Mouse (Mus musculus) neural tube, embryonic 14.5 days (tissue): ENCODE measurements at regions not wholly inside any gene's neighbourhood (a gene's known extent, or its start where the extent isn't known, plus 50 kb on each side); places are given as distances from the start of the nearest gene placed in this dataset.
"Not testable (repeated sequence)": the region's sequence is repeated elsewhere in the genome, so short reads cannot be mapped to it uniquely, and the experiment has no call there.

Experiments
- ATAC-seq: fragments of 200-750 bp; cut with Nextera tagmentation; 2 replicates; pipeline ENCODE4 v1.8.0; 2017; ENCODE audit warnings: low read depth, mild to moderate bottlenecking, moderate TSS enrichment, moderate library complexity
- H3K27ac ChIP-seq: fragments of 300-500 bp; sonication (generic); 2 replicates; pipeline ENCODE4 v1.5.1; 2014; ENCODE audit warnings: low read depth, mild to moderate bottlenecking, control low read depth, low read length, moderate library complexity, mixed read lengths
- H3K27me3 ChIP-seq: fragments of 300-500 bp; sonication (generic); 2 replicates; pipeline ENCODE4 v1.6.1; 2014; ENCODE audit warnings: low read length; ENCODE audit not compliant: control insufficient read depth, insufficient read depth
- H3K36me3 ChIP-seq: fragments of 300-500 bp; sonication (generic); 2 replicates; pipeline ENCODE4 v1.6.1; 2014; ENCODE audit warnings: low read length, mixed read lengths; ENCODE audit not compliant: control insufficient read depth, insufficient read depth
- H3K4me1 ChIP-seq: fragments of 300-500 bp; sonication (generic); 2 replicates; pipeline ENCODE4 v1.6.1; 2014; ENCODE audit warnings: low read length; ENCODE audit not compliant: control insufficient read depth, insufficient read depth
- H3K4me2 ChIP-seq: fragments of 300-500 bp; sonication (generic); 2 replicates; pipeline ENCODE4 v1.6.1; 2014; ENCODE audit warnings: mild to moderate bottlenecking, low read depth, low read length, control low read depth
- H3K4me3 ChIP-seq: fragments of 300-500 bp; sonication (generic); 2 replicates; pipeline ENCODE4 v1.5.1; 2014; ENCODE audit warnings: low read depth, low read length, control low read depth, mixed read lengths
- H3K9ac ChIP-seq: fragments of 300-500 bp; sonication (generic); replicated peaks from 2 replicates; pipeline ENCODE4 v1.6.1; 2014; ENCODE audit warnings: low read depth, mild to moderate bottlenecking, control low read depth, low read length, mixed read lengths
- H3K9me3 ChIP-seq: fragments of 300-500 bp; sonication (generic); 2 replicates; pipeline ENCODE4 v1.6.1; 2016; ENCODE audit warnings: low read length; ENCODE audit not compliant: control insufficient read depth
- WGBS: fragments of 180-500 bp; shearing (Covaris S2); extraction: QIAGEN DNeasy Blood & Tissue Kit; methylation state at CpG from one replicate; pipeline ENCODE4 v1.1.7; 2014; 5-methylcytosine and 5-hydroxymethylcytosine counted together

DNA sequence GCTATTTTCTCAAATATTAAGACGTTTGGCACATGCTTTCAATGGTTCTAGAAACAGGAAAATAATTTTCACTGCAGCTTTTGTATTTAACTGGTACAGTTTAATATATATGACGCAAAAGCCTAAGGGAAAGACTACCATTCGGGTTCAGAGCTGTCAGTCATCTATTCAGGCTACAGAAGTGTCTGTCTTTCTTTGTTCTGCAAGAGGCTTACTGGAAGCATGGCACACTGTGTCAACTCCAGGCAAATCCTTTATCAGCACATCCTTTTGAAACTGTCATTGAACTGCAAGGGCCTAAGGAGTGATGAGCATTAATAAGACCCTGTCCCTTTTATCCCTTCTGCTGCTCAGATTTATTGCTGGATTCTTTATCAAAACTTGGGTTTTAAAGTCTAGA lies 303.8 kb upstream of the Gm5152 start:
- H3K36me3 ChIP-seq, H3K4me1 ChIP-seq, H3K9ac ChIP-seq, H3K4me3 ChIP-seq, ATAC-seq, H3K9me3 ChIP-seq, H3K4me2 ChIP-seq, H3K27me3 ChIP-seq, H3K27ac ChIP-seq: not testable (repeated sequence)
- 76% methylated on average over 3 of the region's 3 CpGs for WGBS

DNA sequence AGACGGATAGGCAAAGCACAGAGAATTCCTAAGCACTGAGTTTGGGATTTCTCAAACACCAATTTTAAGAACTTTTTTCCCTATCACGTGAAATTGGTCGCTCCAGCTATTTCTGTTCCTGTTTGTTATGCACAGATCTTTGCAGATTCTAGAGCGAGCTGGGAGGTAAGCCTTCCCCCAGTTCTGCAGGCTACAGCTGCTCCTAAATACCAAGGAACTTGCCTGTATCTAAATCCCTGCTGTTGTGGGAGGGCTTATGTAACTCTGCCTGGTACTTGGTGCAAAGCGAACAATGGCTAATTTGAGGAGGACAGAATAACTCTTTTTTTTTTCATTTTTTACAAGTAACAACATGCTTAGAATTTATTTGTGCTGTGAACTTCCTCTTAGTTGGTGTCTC lies 316.0 kb upstream of the Gm5152 start:
- Histone ChIP-seq H3K9ac (no peak overlapping the region), H3K4me3 (no peak overlapping the region), H3K9me3 (no peaks in the 10 kb centered on the region), H3K4me2 (no peak overlapping the region), H3K27me3 (no peaks in the 10 kb centered on the region), H3K36me3 (no peaks in the 10 kb centered on the region), H3K4me1 (no peaks in the 10 kb centered on the region), H3K27ac (no peak overlapping the region)
- ATAC-seq: no peak
- WGBS: 52% methylated on average over 5 of the region's 5 CpGs

- H3K4me2 ChIP-seq: no peak overlapping the region
- peak; percentile 71; the same call in 1 of the 2 replicates for ATAC-seq
- WGBS: 22% methylated on average over 1 of the region's 1 CpGs
- H3K9me3 ChIP-seq: no peaks in the 10 kb centered on the region
- H3K36me3 ChIP-seq: no peaks in the 10 kb centered on the region
- no peaks in the 10 kb centered on the region for H3K27me3 ChIP-seq
- H3K4me3 ChIP-seq: no peak overlapping the region
- no peak overlapping the region for H3K9ac ChIP-seq
- H3K4me1 ChIP-seq: no peaks in the 10 kb centered on the region
- no peak overlapping the region for H3K27ac ChIP-seq
These were observed 346.1 kb upstream of the Gm5152 start for GRCm38 (mm10) chr5:10592392-10592791.

- Histone ChIP-seq H3K27me3 (no peaks in the 10 kb centered on the region), H3K4me3 (no peak overlapping the region), H3K4me1 (no peaks in the 10 kb centered on the region), H3K9me3 (no peaks in the 10 kb centered on the region), H3K27ac (no peak overlapping the region), H3K4me2 (no peak overlapping the region), H3K9ac (no peak overlapping the region), H3K36me3 (no peaks in the 10 kb centered on the region)
- no peak for ATAC-seq
- WGBS: 92% methylated on average over 5 of the region's 5 CpGs
These were observed 346.8 kb upstream of the Gm8871 start for GRCm38 (mm10) chr5:10600774-10601173.

- WGBS: 41% methylated on average over 1 of the region's 1 CpGs
- ATAC-seq: no peak
These were observed 314.4 kb upstream of the Gm8871 start for GRCm38 (mm10) chr5:10633176-10633575.

GRCm38 (mm10) chr5:10648075-10648474 lies 299.5 kb upstream of the Gm8871 start:
- no peak overlapping the region for H3K27ac ChIP-seq
- ATAC-seq: no peak
- no peaks in the 10 kb centered on the region for H3K9me3 ChIP-seq
- H3K4me3 ChIP-seq: no peak overlapping the region
- no peaks in the 10 kb centered on the region for H3K27me3 ChIP-seq
- H3K4me2 ChIP-seq: no peak overlapping the region
- H3K36me3 ChIP-seq: no peaks in the 10 kb centered on the region
- no peaks in the 10 kb centered on the region for H3K4me1 ChIP-seq
- 39% methylated on average over 4 of the region's 4 CpGs for WGBS
- no peak overlapping the region for H3K9ac ChIP-seq

More at GRCm38 (mm10) chr5:10633176-10633575, 314.4 kb upstream of the Gm8871 start:
- no peaks in the 10 kb centered on the region for H3K4me1 ChIP-seq
- H3K27ac ChIP-seq: no peak overlapping the region
- no peaks in the 10 kb centered on the region for H3K9me3 ChIP-seq
- H3K36me3 ChIP-seq: no peaks in the 10 kb centered on the region
- H3K27me3 ChIP-seq: no peaks in the 10 kb centered on the region
- H3K4me3 ChIP-seq: no peak overlapping the region
- H3K9ac ChIP-seq: no peak overlapping the region
- no peak overlapping the region for H3K4me2 ChIP-seq

- Histone ChIP-seq H3K4me1 (no peaks in the 10 kb centered on the region), H3K9ac (no peak overlapping the region), H3K27me3 (no peaks in the 10 kb centered on the region), H3K9me3 (no peaks in the 10 kb centered on the region), H3K4me2 (no peak overlapping the region), H3K27ac (no peak overlapping the region), H3K4me3 (no peak overlapping the region), H3K36me3 (no peaks in the 10 kb centered on the region)
- 83% methylated on average over 4 of the region's 4 CpGs for WGBS
- ATAC-seq: no peak
These were observed 284.3 kb upstream of the Gm8871 start for GRCm38 (mm10) chr5:10663301-10663700.

- Histone ChIP-seq H3K4me3 (no peak overlapping the region), H3K27ac (no peak overlapping the region), H3K4me1 (no peaks in the 10 kb centered on the region), H3K36me3 (no peaks in the 10 kb centered on the region), H3K9ac (no peak overlapping the region), H3K27me3 (no peaks in the 10 kb centered on the region), H3K4me2 (no peak overlapping the region), H3K9me3 (no peaks in the 10 kb centered on the region)
- 51% methylated on average over 1 of the region's 1 CpGs for WGBS
- no peak for ATAC-seq
These were observed 273.4 kb upstream of the Gm8871 start for GRCm38 (mm10) chr5:10674199-10674598.

- no peaks in the 10 kb centered on the region for H3K36me3 ChIP-seq
- no peak overlapping the region for H3K4me2 ChIP-seq
- no peak overlapping the region for H3K4me3 ChIP-seq
- no peak overlapping the region for H3K27ac ChIP-seq
- H3K27me3 ChIP-seq: no peaks in the 10 kb centered on the region
- H3K9ac ChIP-seq: no peak overlapping the region
- ATAC-seq: no peak
- H3K9me3 ChIP-seq: no peaks in the 10 kb centered on the region
- WGBS: 83% methylated on average over 4 of the region's 4 CpGs
- H3K4me1 ChIP-seq: no peaks in the 10 kb centered on the region
These were observed 262.1 kb upstream of the Gm8871 start for GRCm38 (mm10) chr5:10685519-10685918.

DNA sequence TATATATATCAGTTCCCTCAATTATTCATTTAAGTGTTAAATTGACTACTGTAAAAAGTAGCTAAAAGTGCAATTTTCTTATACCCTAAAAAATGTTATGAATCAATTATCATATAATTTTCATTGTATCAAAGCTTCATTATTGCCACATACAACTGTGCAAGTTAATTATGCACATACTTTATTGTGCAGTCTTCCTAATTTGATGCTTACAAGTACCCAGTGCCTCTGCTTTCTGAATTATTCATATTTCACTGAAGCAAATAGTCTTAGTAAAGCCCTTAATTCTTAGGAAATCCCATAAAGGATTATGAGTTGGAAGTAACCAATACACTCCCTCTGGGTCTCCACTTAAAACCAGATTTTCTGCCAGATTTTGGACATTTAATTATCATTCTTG lies 220.5 kb upstream of the Gm8871 start:
- H3K4me3 ChIP-seq: no peak overlapping the region
- no peak for ATAC-seq
- H3K27ac ChIP-seq: no peak overlapping the region
- no peaks in the 10 kb centered on the region for H3K27me3 ChIP-seq
- no peaks in the 10 kb centered on the region for H3K36me3 ChIP-seq
- no peaks in the 10 kb centered on the region for H3K4me1 ChIP-seq
- H3K4me2 ChIP-seq: no peak overlapping the region
- no peaks in the 10 kb centered on the region for H3K9me3 ChIP-seq
- H3K9ac ChIP-seq: no peak overlapping the region
